Mouse (Mus musculus) forebrain, embryonic 13.5 days (tissue): ENCODE measurements around the gene Atrnl1. TPM values are rescaled to one million over a fixed set of nuclear protein-coding genes. Genes with fewer than 3 reads are reported as not detected.

Source experiments
- ATAC-seq: fragments of 200-750 bp; cut with Nextera tagmentation; 2 replicates; pipeline ENCODE4 v1.8.0; 2017
- H3K27ac ChIP-seq: fragments of 300-500 bp; sonication (generic); 2 replicates; pipeline ENCODE4 v1.5.1; 2015; ENCODE audit warnings: inconsistent platforms, mild to moderate bottlenecking, moderate library complexity
- H3K27me3 ChIP-seq: fragments of 300-500 bp; sonication (generic); 2 replicates; pipeline ENCODE4 v1.6.1; 2015; ENCODE audit warnings: mild to moderate bottlenecking, inconsistent platforms
- H3K36me3 ChIP-seq: fragments of 300-500 bp; sonication (generic); 2 replicates; pipeline ENCODE4 v1.6.1; 2015; ENCODE audit warnings: mild to moderate bottlenecking, inconsistent platforms; ENCODE audit not compliant: poor library complexity, severe bottlenecking
- H3K4me1 ChIP-seq: fragments of 300-500 bp; sonication (generic); 2 replicates; pipeline ENCODE4 v1.6.1; 2015; ENCODE audit warnings: inconsistent platforms
- H3K4me2 ChIP-seq: fragments of 300-500 bp; sonication (generic); 2 replicates; pipeline ENCODE4 v1.6.1; 2015; ENCODE audit warnings: inconsistent platforms, mild to moderate bottlenecking, moderate library complexity
- H3K4me3 ChIP-seq: fragments of 300-500 bp; sonication (generic); 2 replicates; pipeline ENCODE4 v1.5.1; 2015; ENCODE audit warnings: mild to moderate bottlenecking, inconsistent platforms
- H3K9ac ChIP-seq: fragments of 300-500 bp; sonication (generic); 2 replicates; pipeline ENCODE4 v1.6.1; 2015; ENCODE audit warnings: mild to moderate bottlenecking, inconsistent platforms
- H3K9me3 ChIP-seq: fragments of 300-500 bp; sonication (generic); replicated peaks from 2 replicates; pipeline ENCODE4 v1.6.1; 2016; ENCODE audit warnings: inconsistent platforms
- WGBS: fragments of 180-500 bp; shearing (Covaris S2); methylation state at CpG from one replicate; pipeline ENCODE4 v1.1.7; 2015; 5-methylcytosine and 5-hydroxymethylcytosine counted together
- polyA plus RNA-seq: library from polyadenylated mRNA; unstranded; fragments of >200 nt; fragmentation: Nextera tagmentation; extraction: Ambion mirVana; gene quantifications from 2 replicates; pipeline ENCODE4 v1.2.1, GENCODE M21; 2015

Gene Atrnl1
- 5.1 and 6.7 TPM in 2 replicates for polyA plus RNA-seq

- Histone ChIP-seq H3K4me3 (peak within 1 kb of the TSS; percentile 63), H3K4me1 (peaks cover 38% of the 10 kb centered on the region), H3K36me3 (no peaks in the 10 kb centered on the region), H3K27me3 (no peaks in the 10 kb centered on the region), H3K27ac (peak within 1 kb of the TSS; percentile 95), H3K9ac (peak within 1 kb of the TSS; percentile 90), H3K9me3 (no peaks in the 10 kb centered on the region), H3K4me2 (peak within 1 kb of the TSS; percentile 93)
- ATAC-seq: peak; percentile 93
- under 1% methylated on average over 78 of the region's 103 CpGs for WGBS
These were observed at the start of gene Atrnl1 for GRCm38 (mm10) chr19:57610476-57611261. Gene Atrnl1 (plus strand): TSS chr19:57611034.

DNA sequence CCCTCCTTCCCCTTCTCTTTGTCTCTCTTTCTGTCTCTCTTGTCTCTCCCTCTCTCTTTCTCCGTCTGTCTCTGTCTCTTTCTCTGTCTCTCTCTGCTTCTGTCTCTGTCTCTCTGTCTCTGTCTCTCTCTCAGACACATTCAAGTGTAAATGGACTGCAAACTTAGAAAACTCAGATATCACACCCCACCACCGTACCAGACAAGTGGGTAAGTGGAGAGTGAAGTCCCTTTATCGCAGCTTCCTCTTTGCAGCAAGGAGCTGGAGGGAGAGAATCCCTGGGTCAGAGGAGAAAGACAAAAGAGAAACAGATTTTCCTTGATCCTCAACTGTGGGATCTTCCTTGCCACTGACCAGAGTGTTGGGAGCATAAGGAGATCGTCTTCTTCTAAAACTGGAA lies 49.3 kb upstream of the Atrnl1 start:
- no peaks in the 10 kb centered on the region for H3K27me3 ChIP-seq
- 0 out of 2 replicates have a peak, but pooled peaks cover 3% of the 10 kb centered on the region for H3K9me3 ChIP-seq
- WGBS: 79% methylated on average over 4 of the region's 4 CpGs
- H3K4me1 ChIP-seq: peaks cover 16% of the 10 kb centered on the region
- H3K4me3 ChIP-seq: no peak overlapping the region
- H3K27ac ChIP-seq: no peak overlapping the region
- no peak for ATAC-seq
- no peak overlapping the region for H3K4me2 ChIP-seq
- no peak overlapping the region for H3K9ac ChIP-seq
- H3K36me3 ChIP-seq: no peaks in the 10 kb centered on the region

DNA sequence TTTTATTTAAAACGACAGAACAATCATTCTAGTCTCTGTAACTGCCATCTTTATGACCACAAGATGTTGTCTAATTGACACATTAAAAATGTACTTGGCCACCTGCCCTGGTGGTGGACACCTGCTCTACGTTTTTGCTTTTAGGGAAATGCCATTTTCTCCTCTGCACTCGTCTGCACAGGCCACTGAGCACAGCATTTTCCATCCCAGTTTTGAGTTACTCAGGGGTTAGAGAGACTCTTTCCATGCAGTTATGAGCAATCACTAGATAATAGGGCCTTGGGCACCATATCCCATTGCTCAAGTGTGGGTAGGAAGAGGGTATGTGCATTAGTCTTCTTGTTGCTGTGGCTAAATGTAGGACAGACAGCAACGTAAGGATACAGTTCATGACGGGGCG lies 41.8 kb upstream of the Atrnl1 start:
- H3K9me3 ChIP-seq: no peaks in the 10 kb centered on the region
- H3K4me1 ChIP-seq: peaks cover 13% of the 10 kb centered on the region
- 84% methylated on average over 6 of the region's 6 CpGs for WGBS
- no peak overlapping the region for H3K4me3 ChIP-seq
- H3K4me2 ChIP-seq: no peak overlapping the region
- 0 out of 2 replicates have a peak overlapping the region, but pooled peaks have one; percentile 6 for H3K27ac ChIP-seq
- no peak overlapping the region for H3K9ac ChIP-seq
- no peaks in the 10 kb centered on the region for H3K27me3 ChIP-seq
- H3K36me3 ChIP-seq: no peaks in the 10 kb centered on the region
- ATAC-seq: no peak

DNA sequence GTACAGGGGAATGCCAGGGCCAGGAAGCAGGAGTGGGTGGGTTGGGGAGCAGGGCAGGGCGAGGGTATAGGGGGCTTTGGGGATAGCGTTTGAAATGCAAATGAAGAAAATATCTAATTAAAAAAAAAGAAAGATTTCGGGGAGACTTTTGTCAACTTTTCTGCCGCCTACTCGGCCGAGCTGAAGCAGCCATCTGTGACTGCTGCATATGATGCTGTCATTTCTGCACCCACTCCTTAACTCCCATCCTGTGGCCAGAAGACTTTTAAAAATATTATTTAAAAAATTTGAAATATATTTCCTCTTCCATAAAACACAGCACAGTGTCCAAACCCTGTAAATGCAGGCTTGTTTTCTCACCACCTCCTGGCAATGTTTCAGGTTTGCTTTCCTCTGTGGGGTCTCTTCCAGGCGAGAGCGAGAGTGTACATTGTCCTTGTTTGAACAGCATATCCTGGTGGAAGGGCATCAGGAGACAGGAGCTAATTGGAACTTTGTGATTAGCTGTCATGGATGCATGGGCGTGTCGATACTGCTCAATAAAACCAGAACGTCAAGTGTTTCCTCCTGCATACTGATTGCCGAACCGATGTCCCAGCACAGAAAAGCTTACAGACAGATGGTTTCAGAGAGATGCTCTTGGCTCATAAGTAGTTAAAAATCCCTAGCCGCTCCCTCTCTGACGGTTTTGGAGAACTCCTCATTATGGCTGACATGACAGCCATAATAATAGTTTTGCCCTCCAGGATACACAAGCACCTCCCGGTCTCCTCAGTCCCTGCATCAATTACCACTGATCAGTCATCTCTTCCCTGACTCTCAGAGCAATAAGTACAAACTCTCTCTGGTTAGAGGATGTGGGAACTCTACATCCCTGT lies 38.2 kb upstream of the Atrnl1 start:
- Histone ChIP-seq H3K27me3 (no peaks in the 10 kb centered on the region), H3K9ac (no peak overlapping the region), H3K9me3 (no peaks in the 10 kb centered on the region), H3K36me3 (no peaks in the 10 kb centered on the region), H3K4me1 (peaks cover 32% of the 10 kb centered on the region), H3K4me2 (peak overlapping the region; percentile 9), H3K27ac (peak overlapping the region; percentile 21), H3K4me3 (no peak overlapping the region)
- ATAC-seq: peak; percentile 78
- WGBS: 44% methylated on average over 16 of the region's 16 CpGs

GRCm38 (mm10) chr19:57573470-57573869 lies 37.4 kb upstream of the Atrnl1 start:
- no peak overlapping the region for H3K4me2 ChIP-seq
- H3K9me3 ChIP-seq: no peaks in the 10 kb centered on the region
- H3K9ac ChIP-seq: no peak overlapping the region
- H3K27ac ChIP-seq: no peak overlapping the region
- peak; percentile 52 for ATAC-seq
- peaks cover 32% of the 10 kb centered on the region for H3K4me1 ChIP-seq
- H3K27me3 ChIP-seq: no peaks in the 10 kb centered on the region
- no peaks in the 10 kb centered on the region for H3K36me3 ChIP-seq
- H3K4me3 ChIP-seq: no peak overlapping the region

DNA sequence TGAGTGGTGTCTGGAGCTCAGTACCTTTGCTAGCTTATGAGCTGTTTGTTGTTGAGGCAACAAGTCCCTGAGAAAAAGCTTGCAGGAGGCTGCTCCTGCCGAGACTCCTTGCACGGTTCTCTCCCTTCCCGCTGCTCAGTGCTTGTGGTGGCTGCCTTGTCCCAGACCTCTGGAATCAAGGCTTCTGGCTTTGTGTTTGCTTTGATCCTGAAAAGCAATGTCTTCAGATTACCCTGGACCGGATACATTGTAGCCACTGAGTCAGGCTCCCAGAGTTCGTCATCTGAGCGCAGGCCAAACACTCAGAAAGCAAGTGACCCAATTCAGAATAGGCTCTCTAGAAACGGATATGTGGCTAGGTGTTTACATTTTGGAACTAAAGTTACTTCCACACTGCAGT lies 35.8 kb upstream of the Atrnl1 start:
- 84% methylated on average over 7 of the region's 7 CpGs for WGBS
- H3K4me3 ChIP-seq: no peak overlapping the region
- no peaks in the 10 kb centered on the region for H3K27me3 ChIP-seq
- no peaks in the 10 kb centered on the region for H3K36me3 ChIP-seq
- no peak overlapping the region for H3K4me2 ChIP-seq
- peaks cover 32% of the 10 kb centered on the region for H3K4me1 ChIP-seq
- no peak overlapping the region for H3K27ac ChIP-seq
- no peaks in the 10 kb centered on the region for H3K9me3 ChIP-seq
- no peak overlapping the region for H3K9ac ChIP-seq
- ATAC-seq: no peak

DNA sequence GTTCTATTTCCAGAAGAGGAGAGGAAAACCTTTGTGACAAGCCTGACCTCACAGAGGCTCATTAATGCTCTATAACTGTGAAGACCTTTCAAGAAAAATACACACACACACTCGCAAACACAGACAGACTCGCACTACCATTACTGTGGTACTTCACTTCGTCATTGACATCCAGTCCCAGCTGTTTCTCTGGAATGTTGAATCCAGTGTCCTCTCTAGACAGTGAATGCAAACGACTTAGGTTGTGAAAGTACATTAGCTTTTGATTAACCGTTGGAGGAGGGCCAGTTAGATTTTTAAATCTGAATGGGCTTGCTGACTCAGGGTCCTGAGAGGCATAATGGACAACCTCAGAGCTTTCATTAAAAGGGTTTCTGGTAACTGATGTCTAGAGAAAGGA lies 34.0 kb upstream of the Atrnl1 start:
- Histone ChIP-seq H3K27me3 (no peaks in the 10 kb centered on the region), H3K9me3 (no peaks in the 10 kb centered on the region), H3K4me3 (no peak overlapping the region), H3K4me2 (peak overlapping the region; percentile 4), H3K36me3 (no peaks in the 10 kb centered on the region), H3K9ac (no peak overlapping the region), H3K27ac (peak overlapping the region; percentile 36), H3K4me1 (peaks cover 32% of the 10 kb centered on the region)
- ATAC-seq: peak; percentile 48; the same call in 1 of the 2 replicates
- 8% methylated on average over 5 of the region's 5 CpGs for whole genome bisulfite sequencing

DNA sequence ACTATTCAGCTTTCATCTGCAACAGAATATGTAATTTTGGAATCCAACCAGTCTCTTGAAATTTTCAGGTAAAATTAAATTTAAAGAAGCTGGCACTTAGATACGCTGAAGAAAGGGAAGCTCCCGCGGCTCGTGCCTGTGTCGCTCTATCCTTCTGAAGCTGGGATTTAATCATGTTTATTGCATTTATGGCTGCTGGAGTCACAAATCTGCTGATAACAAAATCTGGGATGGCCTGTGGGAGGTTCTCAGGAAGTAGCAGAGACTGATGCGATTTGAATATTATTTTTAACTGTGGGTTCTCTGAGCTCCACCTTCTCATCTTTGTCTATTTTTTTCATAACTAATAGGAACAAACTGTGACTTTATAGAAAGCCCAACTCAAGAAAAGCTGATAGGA lies 33.6 kb upstream of the Atrnl1 start:
- H3K4me2 ChIP-seq: peak overlapping the region; percentile 4; the same call in 1 of the 2 replicates
- no peak overlapping the region for H3K9ac ChIP-seq
- H3K4me3 ChIP-seq: no peak overlapping the region
- no peaks in the 10 kb centered on the region for H3K36me3 ChIP-seq
- H3K9me3 ChIP-seq: no peaks in the 10 kb centered on the region
- H3K27me3 ChIP-seq: no peaks in the 10 kb centered on the region
- H3K27ac ChIP-seq: peak overlapping the region; percentile 36; the same call in 1 of the 2 replicates
- peaks cover 32% of the 10 kb centered on the region for H3K4me1 ChIP-seq
- WGBS: 70% methylated on average over 6 of the region's 6 CpGs
- no peak for ATAC-seq

DNA sequence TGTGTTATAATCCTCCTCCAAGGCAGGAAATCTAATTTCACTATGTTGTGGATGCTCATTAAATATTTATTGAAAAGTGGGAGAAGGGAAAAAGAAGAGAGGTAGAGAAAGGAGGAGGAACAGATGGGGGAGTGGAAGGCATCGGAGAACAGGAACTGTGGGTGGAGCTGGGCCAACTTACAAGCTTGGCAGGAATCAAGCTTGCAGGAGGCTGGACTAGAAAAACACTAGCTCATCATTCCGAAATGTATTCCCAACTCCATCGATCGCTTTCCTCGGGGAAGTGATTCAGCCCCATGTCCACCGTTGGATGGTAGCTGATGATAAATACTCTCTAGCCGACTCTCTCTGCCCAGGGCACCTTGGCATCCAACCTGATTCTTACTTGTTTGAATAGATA lies 29.9 kb upstream of the Atrnl1 start:
- WGBS: 87% methylated on average over 7 of the region's 7 CpGs
- Histone ChIP-seq H3K9me3 (no peaks in the 10 kb centered on the region), H3K27ac (no peak overlapping the region), H3K4me2 (no peak overlapping the region), H3K36me3 (no peaks in the 10 kb centered on the region), H3K4me1 (peaks cover 17% of the 10 kb centered on the region), H3K27me3 (no peaks in the 10 kb centered on the region), H3K9ac (no peak overlapping the region), H3K4me3 (no peak overlapping the region)
- no peak for ATAC-seq

DNA sequence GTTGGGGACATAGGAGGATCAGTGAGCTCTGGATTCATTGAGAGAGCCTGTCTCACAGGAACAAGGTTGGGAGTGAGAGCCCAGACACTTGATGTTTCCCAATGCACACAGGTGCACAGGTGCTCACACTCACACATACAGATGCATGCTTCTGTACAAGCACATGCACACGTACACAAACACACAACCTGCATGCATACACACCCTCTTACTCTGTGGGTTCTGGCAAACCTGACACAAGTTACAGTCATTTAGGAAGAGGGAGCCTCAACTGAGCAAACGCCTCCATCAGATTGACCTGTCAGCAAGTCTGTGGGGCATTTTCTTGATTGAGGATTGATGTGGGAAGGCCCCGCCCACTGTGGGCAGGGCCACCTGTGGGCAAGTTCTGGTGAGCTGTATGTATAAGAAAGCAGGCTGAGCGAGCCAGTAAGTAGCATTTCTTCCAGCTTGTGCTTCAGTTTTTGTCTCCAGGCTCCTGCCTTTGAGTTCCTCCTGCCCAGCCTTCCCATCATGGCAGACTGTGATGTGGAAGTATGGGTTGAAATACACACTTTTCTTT lies 25.5 kb upstream of the Atrnl1 start:
- H3K27me3 ChIP-seq: no peaks in the 10 kb centered on the region
- no peak overlapping the region for H3K27ac ChIP-seq
- WGBS: 68% methylated on average over 4 of the region's 4 CpGs
- no peaks in the 10 kb centered on the region for H3K4me1 ChIP-seq
- H3K9me3 ChIP-seq: no peaks in the 10 kb centered on the region
- no peak overlapping the region for H3K4me3 ChIP-seq
- ATAC-seq: no peak
- H3K36me3 ChIP-seq: no peaks in the 10 kb centered on the region
- no peak overlapping the region for H3K4me2 ChIP-seq
- H3K9ac ChIP-seq: no peak overlapping the region

- Histone ChIP-seq H3K36me3 (no peaks in the 10 kb centered on the region), H3K9ac (no peak overlapping the region), H3K4me3 (no peak overlapping the region), H3K9me3 (no peaks in the 10 kb centered on the region), H3K4me2 (no peak overlapping the region), H3K27me3 (no peaks in the 10 kb centered on the region), H3K4me1 (no peaks in the 10 kb centered on the region), H3K27ac (no peak overlapping the region)
- ATAC-seq: no peak
- WGBS: 42% methylated on average over 10 of the region's 10 CpGs
These were observed 24.7 kb upstream of the Atrnl1 start for GRCm38 (mm10) chr19:57586172-57586571.

- Histone ChIP-seq H3K9me3 (no peaks in the 10 kb centered on the region), H3K9ac (no peak overlapping the region), H3K4me1 (no peaks in the 10 kb centered on the region), H3K36me3 (no peaks in the 10 kb centered on the region), H3K27me3 (no peaks in the 10 kb centered on the region), H3K27ac (no peak overlapping the region), H3K4me3 (no peak overlapping the region), H3K4me2 (no peak overlapping the region)
- ATAC-seq: no peak
- 75% methylated on average over 9 of the region's 9 CpGs for WGBS
These were observed 21.3 kb upstream of the Atrnl1 start for GRCm38 (mm10) chr19:57589516-57589915.
